Mouse (Mus musculus) small intestine, adult 2 months (tissue): ENCODE results near the gene Ypel2.

Experiments used
- CTCF ChIP-seq: fragments of 200-500 bp; IDR thresholded peaks from 2 replicates; pipeline ENCODE4 v1.5.1; 2012; ENCODE audit warnings: low read depth, mild to moderate bottlenecking, control low read depth, inconsistent platforms, low read length, moderate library complexity, mixed read lengths; ENCODE audit not compliant: insufficient replicate concordance, insufficient read length; ENCODE audit errors: extremely low read depth
- POLR2A ChIP-seq: fragments of 200-500 bp; IDR thresholded peaks from 2 replicates; pipeline ENCODE4 v1.6.1; 2012; ENCODE audit warnings: low read depth, mild to moderate bottlenecking, control low read depth, inconsistent platforms, low read length, moderate library complexity

GRCm38 (mm10) chr11:86895156-86895555 lies 98.4 kb downstream of the Ypel2 start:
- TF ChIP-seq CTCF = no peak
- no peak for TF ChIP-seq POLR2A
